Comparison of ENCODE assay signal across 9 mouse cellular contexts in the genomic region with DNA sequence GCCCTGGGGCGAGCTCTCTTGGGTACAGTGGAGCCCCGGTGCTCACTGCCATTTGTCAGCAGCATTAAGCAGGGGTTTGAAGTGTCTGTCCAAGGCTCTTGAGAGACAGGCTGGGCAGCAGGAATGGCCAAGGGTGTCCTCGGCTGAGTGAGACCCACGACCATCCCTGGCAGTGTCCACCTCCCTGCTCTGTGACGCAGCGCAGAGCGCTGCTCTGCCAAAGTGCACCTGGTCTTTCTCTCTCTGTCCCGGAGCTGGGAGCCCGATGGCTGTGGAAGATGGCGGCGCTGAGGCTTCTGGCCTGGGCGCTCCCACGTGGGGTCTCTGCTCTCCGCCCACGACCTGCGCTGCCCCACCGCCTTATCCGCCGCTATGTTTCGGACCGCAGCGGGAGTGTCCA. TPM values are rescaled to one million over a fixed set of nuclear protein-coding genes. Genes with fewer than 3 reads are reported as not detected.
DNase-seq lines count a peak whose midpoint lies in the region; ATAC-seq and TF ChIP-seq lines count a peak whose summit lies in the region.
"Had no signal": no experiment of that assay in that cellular context is flagged by ENCODE, and none has a peak within 500 bp of the region (broad histone marks: within the 10 kb centered on the region; RNA-seq: fewer than 3 reads in every experiment).

Gene Oxct2b, plus strand, starts transcription at position 256 of the 400 bp plus-strand sequence.

- peak within 1 kb of the TSS; percentile 66 for H3K4me2 ChIP-seq in embryonic facial prominence, embryonic 13.5 days
- peak within 1 kb of the TSS; percentile 58 for H3K4me2 ChIP-seq in intestine, embryonic 16.5 days (ENCODE audit: low read depth, low read length)
- H3K4me2 ChIP-seq in neural tube, embryonic 15.5 days, result peak within 1 kb of the TSS; percentile 62

- intact Hi-C loops in left cerebral cortex, adult 2 months (cut with DNase I), result no loop called here
- intact Hi-C loops in left cerebral cortex, postnatal 14 days (cut with DNase I), result no loop called here

- ATAC-seq in embryonic facial prominence, embryonic 13.5 days (ENCODE audit: insufficient number of reproducible peaks, insufficient read depth, low FRiP score, low TSS enrichment, low read depth), result no peak
- no peak for ATAC-seq in intestine, embryonic 16.5 days
- peak; percentile 43; the same call in 1 of the 2 replicates for ATAC-seq in neural tube, embryonic 15.5 days (ENCODE audit: low FRiP score)
- no peak for ATAC-seq in monocyte, adult 5-6 weeks (replicated peaks; ENCODE audit: insufficient number of reproducible peaks, low FRiP score, low TSS enrichment, poor library complexity, severe bottlenecking)
- ATAC-seq: inflammation-experienced regulatory T-cells, adult 6 months had no signal

- H3K4me1 ChIP-seq in embryonic facial prominence, embryonic 13.5 days, result 0 out of 2 replicates have a peak, but pooled peaks cover 4% of the 10 kb centered on the region
- no peaks in the 10 kb centered on the region for H3K4me1 ChIP-seq in intestine, embryonic 16.5 days (ENCODE audit: control insufficient read depth, insufficient read depth, low read length)
- peaks cover 5% of the 10 kb centered on the region for H3K4me1 ChIP-seq in neural tube, embryonic 15.5 days

- H3K27ac ChIP-seq in left cerebral cortex, adult 2 months, result no peak within 1 kb of the TSS
- no peak within 1 kb of the TSS for H3K27ac ChIP-seq in embryonic facial prominence, embryonic 13.5 days
- H3K27ac ChIP-seq in intestine, embryonic 16.5 days (ENCODE audit: low read length), result no peak within 1 kb of the TSS
- H3K27ac ChIP-seq in neural tube, embryonic 15.5 days (replicated peaks), result no peak within 1 kb of the TSS

- DNase-seq in left cerebral cortex, adult 2 months (ENCODE audit: extremely low spot score in 1 of 2, low spot score in 2 of 2), result no peak
- DNase-seq in left cerebral cortex, postnatal 14 days (ENCODE audit: low spot score in 2 of 2), result no peak
- no peak for DNase-seq in adrenal gland, postnatal 4 days (ENCODE audit: low spot score in 2 of 2)
- no peak for DNase-seq in spleen, postnatal 14 days (ENCODE audit: low spot score in 2 of 2)

- H3K9me3 ChIP-seq in embryonic facial prominence, embryonic 13.5 days, result no peaks in the 10 kb centered on the region
- H3K9me3 ChIP-seq in intestine, embryonic 16.5 days (ENCODE audit: control insufficient read depth, low read length), result no peaks in the 10 kb centered on the region
- no peaks in the 10 kb centered on the region for H3K9me3 ChIP-seq in neural tube, embryonic 15.5 days (replicated peaks)

- peaks cover 14% of the 10 kb centered on the region for H3K27me3 ChIP-seq in embryonic facial prominence, embryonic 13.5 days
- H3K27me3 ChIP-seq in intestine, embryonic 16.5 days (replicated peaks; ENCODE audit: control insufficient read depth, insufficient read depth, low read length), result peaks cover 3% of the 10 kb centered on the region; the same call in 1 of the 2 replicates
- H3K27me3 ChIP-seq in neural tube, embryonic 15.5 days (replicated peaks), result peaks cover 8% of the 10 kb centered on the region

- H3K4me3 ChIP-seq in left cerebral cortex, adult 2 months, result peak within 1 kb of the TSS; percentile 26
- H3K4me3 ChIP-seq in embryonic facial prominence, embryonic 13.5 days, result peak within 1 kb of the TSS; percentile 41
- H3K4me3 ChIP-seq in intestine, embryonic 16.5 days (ENCODE audit: low read length), result peak within 1 kb of the TSS; percentile 35
- peak within 1 kb of the TSS; percentile 43 for H3K4me3 ChIP-seq in neural tube, embryonic 15.5 days (replicated peaks)

- WGBS in embryonic facial prominence, embryonic 13.5 days, result 9% methylated on average over 22 of the region's 22 CpGs
- 11% methylated on average over 22 of the region's 22 CpGs for WGBS in intestine, embryonic 16.5 days
- WGBS in neural tube, embryonic 15.5 days, result 8% methylated on average over 22 of the region's 22 CpGs

- H3K9ac ChIP-seq in embryonic facial prominence, embryonic 13.5 days, result peak within 1 kb of the TSS; percentile 52; the same call in 1 of the 2 replicates
- no peak within 1 kb of the TSS for H3K9ac ChIP-seq in intestine, embryonic 16.5 days (ENCODE audit: low read depth, low read length)
- peak within 1 kb of the TSS; percentile 42 for H3K9ac ChIP-seq in neural tube, embryonic 15.5 days (replicated peaks)

- no peak for TF ChIP-seq CTCF in left cerebral cortex, adult 2 months (IDR thresholded peaks at IDR 0.05)

- no peaks in the 10 kb centered on the region for H3K36me3 ChIP-seq in embryonic facial prominence, embryonic 13.5 days
- H3K36me3 ChIP-seq in intestine, embryonic 16.5 days (ENCODE audit: control insufficient read depth, insufficient read depth, low read length), result no peaks in the 10 kb centered on the region
- no peaks in the 10 kb centered on the region for H3K36me3 ChIP-seq in neural tube, embryonic 15.5 days

RNA-seq across cellular contexts. Expression of gene Oxct2b, which starts in this region (rescaled TPM):
- under 1 TPM; 0.25 to 0.30 TPM for total RNA-seq in left cerebral cortex, adult 2 months (2021)
- under 1 TPM in 1 of 2 experiments, not detected in 1; 0.30 TPM for total RNA-seq in left cerebral cortex, postnatal 14 days (2021)
- polyA plus RNA-seq in embryonic facial prominence, embryonic 13.5 days (2015; fragmentation: Nextera tagmentation; extraction: Ambion mirVana), result 0.19 TPM in 1 of 2 replicates, not detected in the other
- 0.13 TPM in 1 of 2 replicates, not detected in the other for polyA plus RNA-seq in intestine, embryonic 16.5 days (2015; fragmentation: Nextera tagmentation; extraction: Ambion mirVana)
- 0.68 and 0.77 TPM in 2 replicates for polyA plus RNA-seq in neural tube, embryonic 15.5 days (2015; fragmentation: Nextera tagmentation; extraction: Ambion mirVana)
- total RNA-seq in adrenal gland, postnatal 4 days (2021), result not detected
- total RNA-seq in monocyte, adult 5-6 weeks (2017), result not detected in 3 replicates
- polyA plus RNA-seq: inflammation-experienced regulatory T-cells, adult 6 months had no signal

Comparison
In these comparisons a context has a peak if more than half of its experiments do, and no peak if none do; other contexts are left out.
1. Peak in ATAC-seq, H3K4me3 ChIP-seq, H3K9ac ChIP-seq and H3K4me2 ChIP-seq in neural tube, embryonic 15.5 days; RNA of the gene not detected or under 1 TPM.